Mouse (Mus musculus): ENCODE measurements around the gene Cxcr4. TPM values are rescaled to one million over a fixed set of nuclear protein-coding genes. Genes with fewer than 3 reads are reported as not detected.

The Cxcr4 gene
- polyA plus RNA-seq, 1 experiment, result 1.4 TPM

- Histone ChIP-seq H3K9me3 (no peaks in the 10 kb centered on the region), H3K4me3 (replicated peaks) (no peak overlapping the region), H3K27me3 (replicated peaks) (peaks cover 11% of the 10 kb centered on the region), H3K4me1 (peaks cover 8% of the 10 kb centered on the region), H3K36me3 (replicated peaks; ENCODE audit: low read length) (no peaks in the 10 kb centered on the region)
- TF ChIP-seq FLI1 (IDR thresholded peaks at IDR 0.05; ENCODE audit: low read length) (no peak), GATA1 (IDR thresholded peaks at IDR 0.05; ENCODE audit: borderline replicate concordance, low read length) (no peak)
Measured at GRCm38 (mm10) chr1:128601307-128601706, 9.2 kb upstream of the Cxcr4 start.

- Histone ChIP-seq H3K27me3 (replicated peaks) (peaks cover 10% of the 10 kb centered on the region), H3K4me1 (peaks cover 8% of the 10 kb centered on the region), H3K4me3 (replicated peaks) (no peak overlapping the region), H3K9me3 (no peaks in the 10 kb centered on the region), H3K36me3 (replicated peaks; ENCODE audit: low read length) (no peaks in the 10 kb centered on the region)
- no peak for TF ChIP-seq FLI1 (IDR thresholded peaks at IDR 0.05; ENCODE audit: low read length)
- no peak for TF ChIP-seq GATA1 (IDR thresholded peaks at IDR 0.05; ENCODE audit: borderline replicate concordance, low read length)
Measured at GRCm38 (mm10) chr1:128600549-128600948, 8.5 kb upstream of the Cxcr4 start.

- no peaks in the 10 kb centered on the region for H3K36me3 ChIP-seq (replicated peaks; ENCODE audit: low read length)
- H3K9me3 ChIP-seq, result no peaks in the 10 kb centered on the region
- peaks cover 31% of the 10 kb centered on the region for H3K4me1 ChIP-seq
- peaks cover 3% of the 10 kb centered on the region for H3K27me3 ChIP-seq (replicated peaks)
- H3K4me3 ChIP-seq (replicated peaks), result no peak overlapping the region
- no peak for TF ChIP-seq FLI1 (IDR thresholded peaks at IDR 0.05; ENCODE audit: low read length)
- no peak for TF ChIP-seq GATA1 (IDR thresholded peaks at IDR 0.05; ENCODE audit: borderline replicate concordance, low read length)
Measured at GRCm38 (mm10) chr1:128597209-128597782, 5.2 kb upstream of the Cxcr4 start.

- H3K36me3 ChIP-seq (replicated peaks; ENCODE audit: low read length), result no peaks in the 10 kb centered on the region
- H3K9me3 ChIP-seq, result no peaks in the 10 kb centered on the region
- H3K4me3 ChIP-seq (replicated peaks), result no peak overlapping the region
- H3K27me3 ChIP-seq (replicated peaks), result peaks cover 3% of the 10 kb centered on the region
- H3K4me1 ChIP-seq, result peaks cover 27% of the 10 kb centered on the region
- TF ChIP-seq FLI1 (IDR thresholded peaks at IDR 0.05; ENCODE audit: low read length) (no peak), GATA1 (IDR thresholded peaks at IDR 0.05; ENCODE audit: borderline replicate concordance, low read length) (no peak)
Measured at GRCm38 (mm10) chr1:128595528-128595927, 3.4 kb upstream of the Cxcr4 start.

GRCm38 (mm10) chr1:128595105-128595420 is 3.0 kb upstream of the Cxcr4 start:
- Histone ChIP-seq H3K4me1 (peaks cover 27% of the 10 kb centered on the region), H3K36me3 (replicated peaks; ENCODE audit: low read length) (no peaks in the 10 kb centered on the region), H3K9me3 (no peaks in the 10 kb centered on the region), H3K27me3 (replicated peaks) (peaks cover 3% of the 10 kb centered on the region), H3K4me3 (replicated peaks) (no peak overlapping the region)
- TF ChIP-seq FLI1 (IDR thresholded peaks at IDR 0.05; ENCODE audit: low read length) (no peak), GATA1 (IDR thresholded peaks at IDR 0.05; ENCODE audit: borderline replicate concordance, low read length) (no peak)

- Histone ChIP-seq H3K36me3 (replicated peaks; ENCODE audit: low read length) (peaks cover 4% of the 10 kb centered on the region), H3K27me3 (replicated peaks) (peaks cover 3% of the 10 kb centered on the region), H3K9me3 (no peaks in the 10 kb centered on the region), H3K4me1 (peaks cover 32% of the 10 kb centered on the region), H3K4me3 (replicated peaks) (no peak overlapping the region)
- TF ChIP-seq GATA1 (IDR thresholded peaks at IDR 0.05; ENCODE audit: borderline replicate concordance, low read length) (no peak), FLI1 (IDR thresholded peaks at IDR 0.05; ENCODE audit: low read length) (no peak)
Measured at GRCm38 (mm10) chr1:128594353-128595104, 2.4 kb upstream of the Cxcr4 start.

- Histone ChIP-seq H3K9me3 (no peaks in the 10 kb centered on the region), H3K27me3 (replicated peaks) (peaks cover 3% of the 10 kb centered on the region), H3K4me3 (replicated peaks) (peak overlapping the region; percentile 93), H3K4me1 (peaks cover 41% of the 10 kb centered on the region), H3K36me3 (replicated peaks; ENCODE audit: low read length) (peaks cover 16% of the 10 kb centered on the region)
- TF ChIP-seq GATA1 (IDR thresholded peaks at IDR 0.05; ENCODE audit: borderline replicate concordance, low read length), result no peak
- TF ChIP-seq FLI1 (IDR thresholded peaks at IDR 0.05; ENCODE audit: low read length), result no peak
Measured at GRCm38 (mm10) chr1:128592961-128593501, 938 bp upstream of the Cxcr4 start.

GRCm38 (mm10) chr1:128591721-128592210 is 327 bp downstream of the Cxcr4 start:
- H3K4me1 ChIP-seq, result peaks cover 41% of the 10 kb centered on the region
- H3K4me3 ChIP-seq (replicated peaks), result peak overlapping the region; percentile 93
- H3K9me3 ChIP-seq, result no peaks in the 10 kb centered on the region
- peaks cover 26% of the 10 kb centered on the region for H3K36me3 ChIP-seq (replicated peaks; ENCODE audit: low read length)
- TF ChIP-seq GATA1 (IDR thresholded peaks at IDR 0.05; ENCODE audit: borderline replicate concordance, low read length), result no peak
- TF ChIP-seq FLI1 (IDR thresholded peaks at IDR 0.05; ENCODE audit: low read length), result no peak
- H3K27me3 ChIP-seq (replicated peaks), result peaks cover 3% of the 10 kb centered on the region

- Histone ChIP-seq H3K4me1 (peaks cover 41% of the 10 kb centered on the region), H3K36me3 (replicated peaks; ENCODE audit: low read length) (peaks cover 26% of the 10 kb centered on the region), H3K27me3 (replicated peaks) (peaks cover 3% of the 10 kb centered on the region), H3K4me3 (replicated peaks) (peak overlapping the region; percentile 93), H3K9me3 (no peaks in the 10 kb centered on the region)
- TF ChIP-seq FLI1 (IDR thresholded peaks at IDR 0.05; ENCODE audit: low read length) (no peak), GATA1 (IDR thresholded peaks at IDR 0.05; ENCODE audit: borderline replicate concordance, low read length) (no peak)
Measured at GRCm38 (mm10) chr1:128590816-128591720, 1.0 kb downstream of the Cxcr4 start.

All from megakaryocyte, embryonic 14.5 days (primary cell).